Mouse (Mus musculus) midbrain, embryonic 14.5 days (tissue): Measurements from ENCODE around the gene Rpap1. TPM values are rescaled to one million over a fixed set of nuclear protein-coding genes. Genes with fewer than 3 reads are reported as not detected.
A peak's percentile ranks its signal among the peaks of the same experiment; 100 is the strongest.

Experiments used
- ATAC-seq: fragments of 200-750 bp; cut with Nextera tagmentation; 2 replicates; pipeline ENCODE4 v1.8.0; 2017; ENCODE audit warnings: moderate number of reproducible peaks, moderate library complexity; ENCODE audit not compliant: low FRiP score, low TSS enrichment
- DNase-seq: peaks from one replicate; pipeline ENCODE4 v3.0.0-alpha.2; 2015
- H3K27ac ChIP-seq: fragments of 300-500 bp; sonication (generic); replicated peaks from 2 replicates; pipeline ENCODE4 v1.5.1; 2014; ENCODE audit warnings: mild to moderate bottlenecking, low read depth, low read length, moderate library complexity
- H3K27me3 ChIP-seq: fragments of 300-500 bp; sonication (generic); 2 replicates; pipeline ENCODE4 v1.6.1; 2014; ENCODE audit warnings: low read length, control low read depth, mixed read lengths; ENCODE audit not compliant: control insufficient read depth, insufficient read depth
- H3K36me3 ChIP-seq: fragments of 300-500 bp; sonication (generic); 2 replicates; pipeline ENCODE4 v1.6.1; 2014; ENCODE audit warnings: low read length, control low read depth; ENCODE audit not compliant: control insufficient read depth, insufficient read depth
- H3K4me1 ChIP-seq: fragments of 300-500 bp; sonication (generic); 2 replicates; pipeline ENCODE4 v1.6.1; 2014; ENCODE audit warnings: mild to moderate bottlenecking, antibody characterized with exemption, low read length, control low read depth; ENCODE audit not compliant: control insufficient read depth, insufficient read depth
- H3K4me2 ChIP-seq: fragments of 300-500 bp; sonication (generic); 2 replicates; pipeline ENCODE4 v1.6.1; 2014; ENCODE audit warnings: mild to moderate bottlenecking, low read length, moderate library complexity
- H3K4me3 ChIP-seq: fragments of 300-500 bp; sonication (generic); replicated peaks from 2 replicates; pipeline ENCODE4 v1.5.1; 2014; ENCODE audit warnings: low read depth, low read length
- H3K9ac ChIP-seq: fragments of 300-500 bp; sonication (generic); replicated peaks from 2 replicates; pipeline ENCODE4 v1.6.1; 2014; ENCODE audit warnings: mild to moderate bottlenecking, low read length, moderate library complexity
- H3K9me3 ChIP-seq: fragments of 300-500 bp; sonication (generic); 2 replicates; pipeline ENCODE4 v1.6.1; 2016; ENCODE audit warnings: low read length, control low read depth, mixed read lengths; ENCODE audit not compliant: control insufficient read depth
- WGBS: fragments of 180-500 bp; shearing (Covaris S2); extraction: QIAGEN DNeasy Blood & Tissue Kit; methylation state at CpG from one replicate; pipeline ENCODE4 v1.1.7; 2014; 5-methylcytosine and 5-hydroxymethylcytosine counted together
- polyA plus RNA-seq: library from polyadenylated mRNA; unstranded; fragments of >200 nt; fragmentation: Nextera tagmentation; extraction: Ambion mirVana; gene quantifications from 2 replicates; pipeline ENCODE4 v1.2.1, GENCODE M21; 2014

The Rpap1 gene
- polyA plus RNA-seq: 12.5 and 21.3 TPM in 2 replicates

GRCm38 (mm10) chr2:119787206-119787883, at the start of gene Rpap1:
Rpap1 (minus strand) TSS chr2:119787537.
- Histone ChIP-seq H3K36me3 (peaks cover 8% of the 10 kb centered on the region), H3K27me3 (no peaks in the 10 kb centered on the region), H3K27ac (peak within 1 kb of the TSS; percentile 88), H3K9me3 (no peaks in the 10 kb centered on the region), H3K4me2 (peak within 1 kb of the TSS; percentile 84), H3K4me1 (peaks cover 8% of the 10 kb centered on the region), H3K9ac (peak within 1 kb of the TSS; percentile 73), H3K4me3 (peak within 1 kb of the TSS; percentile 65)
- under 1% methylated on average over 44 of the region's 44 CpGs for WGBS
- peak; percentile 94 for DNase-seq
- peak; percentile 92 for ATAC-seq

GRCm38 (mm10) chr2:119834231-119834630, 46.9 kb upstream of the Rpap1 start:
- Histone ChIP-seq H3K4me1 (no peaks in the 10 kb centered on the region), H3K4me2 (no peak overlapping the region), H3K27me3 (no peaks in the 10 kb centered on the region), H3K4me3 (no peak overlapping the region), H3K27ac (no peak overlapping the region), H3K36me3 (no peaks in the 10 kb centered on the region), H3K9me3 (no peaks in the 10 kb centered on the region), H3K9ac (no peak overlapping the region)
- 86% methylated on average over 4 of the region's 4 CpGs for WGBS
- DNase-seq: no peak
- no peak for ATAC-seq

- no peaks in the 10 kb centered on the region for H3K4me1 ChIP-seq
- H3K4me3 ChIP-seq: no peak overlapping the region
- no peak overlapping the region for H3K4me2 ChIP-seq
- no peak overlapping the region for H3K9ac ChIP-seq
- H3K27ac ChIP-seq: no peak overlapping the region
- no peak for DNase-seq
- no peaks in the 10 kb centered on the region for H3K27me3 ChIP-seq
- H3K36me3 ChIP-seq: no peaks in the 10 kb centered on the region
- ATAC-seq: no peak
- 72% methylated on average over 2 of the region's 2 CpGs for WGBS
- no peaks in the 10 kb centered on the region for H3K9me3 ChIP-seq
Observed at GRCm38 (mm10) chr2:119830579-119830978, 43.2 kb upstream of the Rpap1 start.

- H3K4me3 ChIP-seq: no peak overlapping the region
- no peak overlapping the region for H3K9ac ChIP-seq
- no peak for ATAC-seq
- peaks cover 11% of the 10 kb centered on the region; the same call in 1 of the 2 replicates for H3K36me3 ChIP-seq
- no peak overlapping the region for H3K27ac ChIP-seq
- DNase-seq: peak; percentile 7
- 81% methylated on average over 9 of the region's 9 CpGs for WGBS
- no peak overlapping the region for H3K4me2 ChIP-seq
- no peaks in the 10 kb centered on the region for H3K4me1 ChIP-seq
- H3K27me3 ChIP-seq: no peaks in the 10 kb centered on the region
- H3K9me3 ChIP-seq: no peaks in the 10 kb centered on the region
Observed at GRCm38 (mm10) chr2:119821136-119821535, 33.8 kb upstream of the Rpap1 start.

GRCm38 (mm10) chr2:119818668-119819272, 31.4 kb upstream of the Rpap1 start:
- no peak for ATAC-seq
- Histone ChIP-seq H3K9me3 (no peaks in the 10 kb centered on the region), H3K9ac (no peak overlapping the region), H3K4me1 (no peaks in the 10 kb centered on the region), H3K4me3 (no peak overlapping the region), H3K27me3 (no peaks in the 10 kb centered on the region), H3K27ac (no peak overlapping the region), H3K4me2 (no peak overlapping the region), H3K36me3 (peaks cover 19% of the 10 kb centered on the region; the same call in 1 of the 2 replicates)
- no peak for DNase-seq
- 74% methylated on average over 9 of the region's 9 CpGs for WGBS

GRCm38 (mm10) chr2:119817047-119817446, 29.7 kb upstream of the Rpap1 start:
- WGBS: 84% methylated on average over 5 of the region's 5 CpGs
- Histone ChIP-seq H3K9me3 (no peaks in the 10 kb centered on the region), H3K4me2 (no peak overlapping the region), H3K27me3 (no peaks in the 10 kb centered on the region), H3K4me3 (no peak overlapping the region), H3K36me3 (peaks cover 36% of the 10 kb centered on the region), H3K4me1 (no peaks in the 10 kb centered on the region), H3K9ac (no peak overlapping the region), H3K27ac (no peak overlapping the region)
- DNase-seq (peak; percentile 47), ATAC-seq (peak; percentile 55; the same call in 1 of the 2 replicates)

GRCm38 (mm10) chr2:119816611-119817010, 29.3 kb upstream of the Rpap1 start:
- H3K27ac ChIP-seq: no peak overlapping the region
- 95% methylated on average over 13 of the region's 13 CpGs for WGBS
- H3K4me3 ChIP-seq: no peak overlapping the region
- no peak for ATAC-seq
- H3K9ac ChIP-seq: no peak overlapping the region
- H3K4me1 ChIP-seq: no peaks in the 10 kb centered on the region
- H3K27me3 ChIP-seq: no peaks in the 10 kb centered on the region
- peaks cover 39% of the 10 kb centered on the region for H3K36me3 ChIP-seq
- no peak for DNase-seq
- no peaks in the 10 kb centered on the region for H3K9me3 ChIP-seq
- no peak overlapping the region for H3K4me2 ChIP-seq

GRCm38 (mm10) chr2:119814376-119814933, 27.1 kb upstream of the Rpap1 start:
- 71% methylated on average over 7 of the region's 7 CpGs for WGBS
- no peak overlapping the region for H3K27ac ChIP-seq
- H3K9ac ChIP-seq: no peak overlapping the region
- ATAC-seq (no peak), DNase-seq (peak; percentile 45)
- no peak overlapping the region for H3K4me3 ChIP-seq
- H3K4me1 ChIP-seq: no peaks in the 10 kb centered on the region
- H3K36me3 ChIP-seq: peaks cover 59% of the 10 kb centered on the region
- H3K27me3 ChIP-seq: no peaks in the 10 kb centered on the region
- no peak overlapping the region for H3K4me2 ChIP-seq
- no peaks in the 10 kb centered on the region for H3K9me3 ChIP-seq
